Mouse (Mus musculus) CH12.LX (cell line): ENCODE data around the gene Elf1.

Experiments used
- CTCF ChIP-seq, 2 experiments: IDR thresholded peaks in 1 of 2; conservative IDR thresholded peaks in 1 of 2; 2 replicates each; pipeline ENCODE4 v1.5.1; 2011 to 2012; ENCODE audit warnings: low read depth in 2 of 2, low read length in 2 of 2, improper control_type of control experiment in 1 of 2, inconsistent platforms in 1 of 2, mild to moderate bottlenecking in 1 of 2, moderate library complexity in 1 of 2
- GABPA ChIP-seq: IDR thresholded peaks from 2 replicates; pipeline ENCODE4 v1.6.1; 2012; ENCODE audit warnings: low read depth, low read length, improper control_type of control experiment, inconsistent platforms; ENCODE audit not compliant: insufficient replicate concordance
- POLR2A ChIP-seq: IDR thresholded peaks from 2 replicates; pipeline ENCODE4 v1.6.1; 2011; ENCODE audit warnings: low read depth, mild to moderate bottlenecking, improper control_type of control experiment, low read length
- RCOR1 ChIP-seq: conservative IDR thresholded peaks from 2 replicates; pipeline ENCODE4 v1.6.1; 2012; ENCODE audit warnings: low read depth, mild to moderate bottlenecking, inconsistent platforms, low read length, improper control_type of control experiment

- TF ChIP-seq RCOR1 = no peak
- TF ChIP-seq GABPA = no peak
- TF ChIP-seq POLR2A = no peak
- TF ChIP-seq CTCF (conservative IDR thresholded peaks at IDR 0.05 in 1 of 2, IDR thresholded peaks at IDR 0.05 in 1 of 2; ENCODE audit: low read depth in 2 of 2, low read length in 2 of 2) = no peak
Observed at GRCm38 (mm10) chr14:79490246-79490645, 9.3 kb downstream of the Elf1 start.
